Mouse (Mus musculus) kidney, adult 2 months (tissue): ENCODE results near the gene Lmln.

Source experiments
- CTCF ChIP-seq: fragments of 200-500 bp; conservative IDR thresholded peaks from 2 replicates; pipeline ENCODE4 v1.5.1; 2011; ENCODE audit warnings: low read depth, mild to moderate bottlenecking, control low read depth, low read length, moderate library complexity, mixed read lengths; ENCODE audit not compliant: insufficient read depth, insufficient read length
- POLR2A ChIP-seq: fragments of 200-500 bp; IDR thresholded peaks from one replicate; pipeline ENCODE4 v1.6.1; 2011; ENCODE audit warnings: low read depth, low read length, control low read depth

GRCm38 (mm10) chr16:33070928-33071327 is 8.6 kb downstream of the Lmln start:
- no peak for TF ChIP-seq CTCF
- TF ChIP-seq POLR2A: no peak
